Mouse (Mus musculus) stomach, embryonic 14.5 days (tissue): Measurements from ENCODE around the gene Gbgt1. TPM values are rescaled to one million over a fixed set of nuclear protein-coding genes. Genes with fewer than 3 reads are reported as not detected.

ENCODE experiments used
- ATAC-seq: fragments of 200-750 bp; cut with Nextera tagmentation; 2 replicates; pipeline ENCODE4 v1.8.0; 2017; ENCODE audit warnings: low read depth, moderate TSS enrichment; ENCODE audit not compliant: insufficient number of reproducible peaks, insufficient read depth, low FRiP score
- H3K27ac ChIP-seq: fragments of 300-500 bp; sonication (generic); 2 replicates; pipeline ENCODE4 v1.5.1; 2014; ENCODE audit warnings: mild to moderate bottlenecking, low read length, moderate library complexity, mixed read lengths
- H3K27me3 ChIP-seq: fragments of 300-500 bp; sonication (generic); 2 replicates; pipeline ENCODE4 v1.6.1; 2014; ENCODE audit warnings: low read length, control low read depth, mixed read lengths; ENCODE audit not compliant: control insufficient read depth, insufficient read depth
- H3K36me3 ChIP-seq: fragments of 300-500 bp; sonication (generic); 2 replicates; pipeline ENCODE4 v1.6.1; 2014; ENCODE audit warnings: mild to moderate bottlenecking, control low read depth, low read length, moderate library complexity, mixed read lengths; ENCODE audit not compliant: control insufficient read depth, insufficient read depth
- H3K4me1 ChIP-seq: fragments of 300-500 bp; sonication (generic); 2 replicates; pipeline ENCODE4 v1.6.1; 2014; ENCODE audit warnings: low read length, control low read depth, mixed read lengths; ENCODE audit not compliant: control insufficient read depth, insufficient read depth
- H3K4me2 ChIP-seq: fragments of 300-500 bp; sonication (generic); replicated peaks from 2 replicates; pipeline ENCODE4 v1.6.1; 2014; ENCODE audit warnings: low read depth, low read length, control low read depth
- H3K4me3 ChIP-seq: fragments of 300-500 bp; sonication (generic); 2 replicates; pipeline ENCODE4 v1.5.1; 2014; ENCODE audit warnings: low read depth, low read length, control low read depth
- H3K9ac ChIP-seq: fragments of 300-500 bp; sonication (generic); replicated peaks from 2 replicates; pipeline ENCODE4 v1.6.1; 2014; ENCODE audit warnings: low read depth, mild to moderate bottlenecking, control low read depth, low read length, moderate library complexity, mixed read lengths
- H3K9me3 ChIP-seq: fragments of 300-500 bp; sonication (generic); 2 replicates; pipeline ENCODE4 v1.6.1; 2016; ENCODE audit warnings: low read depth, low read length, control low read depth; ENCODE audit not compliant: control insufficient read depth
- WGBS: fragments of 180-500 bp; shearing (Covaris S2); extraction: QIAGEN DNeasy Blood & Tissue Kit; methylation state at CpG from one replicate; pipeline ENCODE4 v1.1.7; 2014; 5-methylcytosine and 5-hydroxymethylcytosine counted together
- polyA plus RNA-seq: library from polyadenylated mRNA; unstranded; fragments of >200 nt; fragmentation: Nextera tagmentation; extraction: Ambion mirVana; gene quantifications from 2 replicates; pipeline ENCODE4 v1.2.1, GENCODE M21; 2014

The Gbgt1 gene
- polyA plus RNA-seq, 1 experiment from 2014 or later, result 3.1 TPM

GRCm38 (mm10) chr2:28521571-28522151 is 25.0 kb downstream of the Gbgt1 start:
- H3K9me3 ChIP-seq, result no peaks in the 10 kb centered on the region
- no peak overlapping the region for H3K4me3 ChIP-seq
- H3K4me1 ChIP-seq, result peaks cover 33% of the 10 kb centered on the region
- no peak overlapping the region for H3K27ac ChIP-seq
- H3K9ac ChIP-seq, result no peak overlapping the region
- H3K27me3 ChIP-seq, result no peaks in the 10 kb centered on the region
- H3K4me2 ChIP-seq, result no peak overlapping the region
- WGBS, result 84% methylated on average over 6 of the region's 6 CpGs
- no peak for ATAC-seq
- no peaks in the 10 kb centered on the region for H3K36me3 ChIP-seq

GRCm38 (mm10) chr2:28522166-28522565 is 25.5 kb downstream of the Gbgt1 start:
- H3K4me1 ChIP-seq, result peaks cover 36% of the 10 kb centered on the region
- no peak overlapping the region for H3K27ac ChIP-seq
- no peaks in the 10 kb centered on the region for H3K36me3 ChIP-seq
- H3K4me3 ChIP-seq, result no peak overlapping the region
- H3K9me3 ChIP-seq, result no peaks in the 10 kb centered on the region
- no peak for ATAC-seq
- H3K27me3 ChIP-seq, result no peaks in the 10 kb centered on the region
- 82% methylated on average over 4 of the region's 4 CpGs for WGBS
- H3K9ac ChIP-seq, result no peak overlapping the region
- no peak overlapping the region for H3K4me2 ChIP-seq

GRCm38 (mm10) chr2:28523643-28524117 is 27.0 kb downstream of the Gbgt1 start:
- Histone ChIP-seq H3K27ac (peak overlapping the region; percentile 33; the same call in 1 of the 2 replicates), H3K4me1 (peaks cover 31% of the 10 kb centered on the region), H3K27me3 (no peaks in the 10 kb centered on the region), H3K36me3 (no peaks in the 10 kb centered on the region), H3K9me3 (no peaks in the 10 kb centered on the region), H3K9ac (no peak overlapping the region), H3K4me3 (no peak overlapping the region), H3K4me2 (no peak overlapping the region)
- 23% methylated on average over 5 of the region's 5 CpGs for WGBS
- peak; percentile 60 for ATAC-seq

GRCm38 (mm10) chr2:28524406-28524805 is 27.7 kb downstream of the Gbgt1 start:
- no peaks in the 10 kb centered on the region for H3K36me3 ChIP-seq
- H3K27me3 ChIP-seq, result no peaks in the 10 kb centered on the region
- peaks cover 31% of the 10 kb centered on the region for H3K4me1 ChIP-seq
- ATAC-seq, result no peak
- H3K9me3 ChIP-seq, result no peaks in the 10 kb centered on the region
- H3K4me3 ChIP-seq, result no peak overlapping the region
- 78% methylated on average over 10 of the region's 10 CpGs for WGBS
- H3K27ac ChIP-seq, result no peak overlapping the region
- no peak overlapping the region for H3K9ac ChIP-seq
- H3K4me2 ChIP-seq, result no peak overlapping the region

GRCm38 (mm10) chr2:28525219-28525942 is 28.7 kb downstream of the Gbgt1 start:
- no peaks in the 10 kb centered on the region for H3K27me3 ChIP-seq
- no peaks in the 10 kb centered on the region for H3K36me3 ChIP-seq
- peak; percentile 89 for ATAC-seq
- H3K4me3 ChIP-seq, result no peak overlapping the region
- H3K9ac ChIP-seq, result peak overlapping the region; percentile 18; the same call in 1 of the 2 replicates
- peaks cover 36% of the 10 kb centered on the region for H3K4me1 ChIP-seq
- WGBS, result 18% methylated on average over 11 of the region's 11 CpGs
- 0 out of 2 replicates have a peak overlapping the region, but pooled peaks have one; percentile 16 for H3K4me2 ChIP-seq
- peak overlapping the region; percentile 82 for H3K27ac ChIP-seq
- no peaks in the 10 kb centered on the region for H3K9me3 ChIP-seq

- H3K9me3 ChIP-seq, result no peaks in the 10 kb centered on the region
- peak overlapping the region; percentile 82 for H3K27ac ChIP-seq
- peaks cover 39% of the 10 kb centered on the region for H3K4me1 ChIP-seq
- 0 out of 2 replicates have a peak, but pooled peaks have one; percentile 2 for ATAC-seq
- no peak overlapping the region for H3K4me3 ChIP-seq
- H3K27me3 ChIP-seq, result no peaks in the 10 kb centered on the region
- no peaks in the 10 kb centered on the region for H3K36me3 ChIP-seq
- H3K9ac ChIP-seq, result no peak overlapping the region
- H3K4me2 ChIP-seq, result no peak overlapping the region; the same call in 1 of the 2 replicates
- 31% methylated on average over 12 of the region's 12 CpGs for WGBS
These were observed 29.5 kb downstream of the Gbgt1 start for GRCm38 (mm10) chr2:28525943-28526876.

- H3K9me3 ChIP-seq, result no peaks in the 10 kb centered on the region
- H3K4me2 ChIP-seq, result no peak overlapping the region
- no peaks in the 10 kb centered on the region for H3K36me3 ChIP-seq
- 89% methylated on average over 20 of the region's 20 CpGs for WGBS
- H3K9ac ChIP-seq, result no peak overlapping the region
- H3K27ac ChIP-seq, result no peak overlapping the region
- H3K4me3 ChIP-seq, result no peak overlapping the region
- H3K27me3 ChIP-seq, result no peaks in the 10 kb centered on the region
- ATAC-seq, result no peak
- peaks cover 40% of the 10 kb centered on the region for H3K4me1 ChIP-seq
These were observed 31.0 kb downstream of the Gbgt1 start for GRCm38 (mm10) chr2:28527436-28528353.
